Mouse (Mus musculus): ENCODE results near the gene Rcor3.

Rcor3 gene

GRCm38 (mm10) chr1:192137926-192138910 lies at the start of gene Rcor3:
Gene Rcor3, minus strand, starts transcription at chr1:192138062.
- in situ Hi-C loops (cut with MboI; ENCODE audit: unreplicated experiment in 2 of 2) = no loop called here

- in situ Hi-C loops (cut with MboI; ENCODE audit: unreplicated experiment in 2 of 2) = loop anchor here (25.0 kb wide), 2 partner anchors 531 to 756 kb away; no protein-coding TSS in a partner anchor
Measured at GRCm38 (mm10) chr1:192181696-192182257, 43.9 kb upstream of the Rcor3 start.

GRCm38 (mm10) chr1:192179877-192180276 lies 42.0 kb upstream of the Rcor3 start:
- in situ Hi-C loops (cut with MboI; ENCODE audit: unreplicated experiment in 2 of 2) = loop anchor here (25.0 kb wide), 2 partner anchors 532 to 757 kb away; no protein-coding TSS in a partner anchor

GRCm38 (mm10) chr1:192171477-192171876 lies 33.6 kb upstream of the Rcor3 start:
- in situ Hi-C loops (cut with MboI; ENCODE audit: unreplicated experiment in 2 of 2) = no loop called here

- in situ Hi-C loops (cut with MboI; ENCODE audit: unreplicated experiment in 2 of 2) = no loop called here
Measured at GRCm38 (mm10) chr1:192151179-192151578, 13.3 kb upstream of the Rcor3 start.

- in situ Hi-C loops (cut with MboI; ENCODE audit: unreplicated experiment in 2 of 2) = no loop called here
Measured at GRCm38 (mm10) chr1:192140313-192140712, 2.5 kb upstream of the Rcor3 start.

- in situ Hi-C loops (cut with MboI; ENCODE audit: unreplicated experiment in 2 of 2) = no loop called here
Measured at GRCm38 (mm10) chr1:192137291-192137925, 454 bp downstream of the Rcor3 start.

- in situ Hi-C loops (cut with MboI; ENCODE audit: unreplicated experiment in 2 of 2) = no loop called here
Measured at GRCm38 (mm10) chr1:192136561-192137290, 1.1 kb downstream of the Rcor3 start.

GRCm38 (mm10) chr1:192130202-192130601 lies 7.7 kb downstream of the Rcor3 start:
- in situ Hi-C loops (cut with MboI; ENCODE audit: unreplicated experiment in 2 of 2) = no loop called here

- in situ Hi-C loops (cut with MboI; ENCODE audit: unreplicated experiment in 2 of 2) = no loop called here
Measured at GRCm38 (mm10) chr1:192128343-192128742, 9.5 kb downstream of the Rcor3 start.

GRCm38 (mm10) chr1:192125761-192126160 lies 12.1 kb downstream of the Rcor3 start:
- in situ Hi-C loops (cut with MboI; ENCODE audit: unreplicated experiment in 2 of 2) = no loop called here

- in situ Hi-C loops (cut with MboI; ENCODE audit: unreplicated experiment in 2 of 2) = no loop called here
Measured at GRCm38 (mm10) chr1:192116262-192116661, 21.6 kb downstream of the Rcor3 start.

- in situ Hi-C loops (cut with MboI; ENCODE audit: unreplicated experiment in 2 of 2) = no loop called here
Measured at GRCm38 (mm10) chr1:192115378-192115777, 22.5 kb downstream of the Rcor3 start.

GRCm38 (mm10) chr1:192109169-192109568 lies 28.7 kb downstream of the Rcor3 start:
- in situ Hi-C loops (cut with MboI; ENCODE audit: unreplicated experiment in 2 of 2) = loop anchor here in 1 of 2 experiments (10.0 kb wide), 1 partner anchor 486 kb away; no protein-coding TSS in a partner anchor

GRCm38 (mm10) chr1:192107352-192107751 lies 30.5 kb downstream of the Rcor3 start:
- in situ Hi-C loops (cut with MboI; ENCODE audit: unreplicated experiment in 2 of 2) = loop anchor here in 1 of 2 experiments (10.0 kb wide), 1 partner anchor 487 kb away; no protein-coding TSS in a partner anchor

- in situ Hi-C loops (cut with MboI; ENCODE audit: unreplicated experiment in 2 of 2) = loop anchor here in 1 of 2 experiments (10.0 kb wide), 1 partner anchor 489 kb away; no protein-coding TSS in a partner anchor
Measured at GRCm38 (mm10) chr1:192105902-192106389, 31.9 kb downstream of the Rcor3 start.

GRCm38 (mm10) chr1:192104021-192104420 lies 33.8 kb downstream of the Rcor3 start:
- in situ Hi-C loops (cut with MboI; ENCODE audit: unreplicated experiment in 2 of 2) = loop anchor here in 1 of 2 experiments (10.0 kb wide), 1 partner anchor 491 kb away; no protein-coding TSS in a partner anchor

GRCm38 (mm10) chr1:192103176-192103575 lies 34.7 kb downstream of the Rcor3 start:
- in situ Hi-C loops (cut with MboI; ENCODE audit: unreplicated experiment in 2 of 2) = loop anchor here in 1 of 2 experiments (10.0 kb wide), 1 partner anchor 492 kb away; no protein-coding TSS in a partner anchor

GRCm38 (mm10) chr1:192101359-192101758 lies 36.5 kb downstream of the Rcor3 start:
- in situ Hi-C loops (cut with MboI; ENCODE audit: unreplicated experiment in 2 of 2) = loop anchor here in 1 of 2 experiments (10.0 kb wide), 1 partner anchor 493 kb away; no protein-coding TSS in a partner anchor

- in situ Hi-C loops (cut with MboI; ENCODE audit: unreplicated experiment in 2 of 2) = loop anchor here in 1 of 2 experiments (10.0 kb wide), 1 partner anchor 494 kb away; no protein-coding TSS in a partner anchor
Measured at GRCm38 (mm10) chr1:192100742-192101141, 37.1 kb downstream of the Rcor3 start.

Data from v-Abl transformed pro-B cells (cell line).